Mouse (Mus musculus) spleen, postnatal 4 days (tissue): ENCODE measurements around the gene Dclk2.

ENCODE experiments used
- DNase-seq, 2 experiments: peaks; one replicate each; pipeline ENCODE4 v3.0.0; 2022; ENCODE audit warnings: low spot score in 2 of 2

The Dclk2 gene

GRCm38 (mm10) chr3:86920343-86921083, at the start of gene Dclk2:
Gene Dclk2 (minus strand): TSS chr3:86920852.
- peak; percentile 60 to 81 for DNase-seq

DNA sequence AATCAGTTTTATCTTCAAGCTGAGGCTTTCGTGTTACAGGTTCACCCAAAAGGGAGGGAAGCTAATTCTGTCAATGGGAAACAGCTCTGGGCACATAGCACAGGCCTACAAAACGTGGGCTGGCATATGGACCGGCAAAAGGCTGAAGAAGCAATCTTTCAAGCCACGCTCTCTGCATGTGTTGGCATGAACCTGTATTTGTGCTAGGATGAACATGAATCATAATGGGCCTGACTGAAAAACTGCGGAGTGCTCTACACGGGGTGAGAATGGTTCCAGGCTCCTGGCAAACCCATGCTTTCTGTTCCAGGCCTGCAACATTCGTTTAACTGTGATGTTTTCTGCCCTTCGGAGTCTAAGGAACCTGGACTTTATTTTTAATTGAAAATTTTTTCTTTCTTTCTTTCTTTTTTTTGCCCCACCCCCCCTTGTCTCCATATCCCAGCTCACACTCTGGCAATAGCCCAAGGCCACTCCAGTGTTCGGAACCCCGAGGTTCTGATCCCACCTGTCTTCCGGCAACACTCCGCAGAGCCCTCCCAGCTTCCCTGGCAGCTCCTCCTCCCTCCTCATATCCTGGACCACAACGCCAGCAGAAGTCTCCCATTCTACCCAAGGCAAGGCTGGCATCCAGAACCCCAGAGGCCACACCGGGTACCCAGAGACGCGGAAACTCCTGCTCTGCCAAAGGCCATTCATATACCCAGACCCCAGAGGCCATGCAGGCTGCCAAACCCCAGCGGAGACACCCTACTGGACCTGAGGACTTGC, 42.2 kb upstream of the Dclk2 start:
- no peak for DNase-seq

GRCm38 (mm10) chr3:86961395-86961669, 40.7 kb upstream of the Dclk2 start:
- DNase-seq = no peak

GRCm38 (mm10) chr3:86960656-86961394, 40.2 kb upstream of the Dclk2 start:
- no peak for DNase-seq

GRCm38 (mm10) chr3:86959088-86959487, 38.4 kb upstream of the Dclk2 start:
- no peak for DNase-seq

DNA sequence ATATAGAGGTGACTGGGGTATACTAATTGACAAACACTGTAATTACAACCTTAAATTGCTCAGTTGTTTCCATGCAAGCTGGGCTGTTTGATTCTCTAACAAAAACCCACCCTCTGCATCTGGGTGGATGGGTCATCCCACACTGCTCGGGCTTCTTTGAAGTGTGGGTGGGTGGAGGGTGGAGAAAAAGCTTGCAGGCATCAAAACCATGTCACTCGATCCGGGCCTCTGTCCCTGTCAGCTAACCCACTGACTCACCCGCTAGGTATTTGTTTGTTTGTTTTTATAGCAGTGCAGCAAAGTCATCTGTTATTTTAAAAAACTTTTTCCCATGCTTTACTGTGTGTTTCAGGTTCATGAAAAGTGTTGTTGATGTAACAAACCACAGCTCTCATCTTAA, 34.7 kb upstream of the Dclk2 start:
- no peak for DNase-seq

- DNase-seq = no peak
These were observed 33.9 kb upstream of the Dclk2 start for GRCm38 (mm10) chr3:86954521-86954920.

DNA sequence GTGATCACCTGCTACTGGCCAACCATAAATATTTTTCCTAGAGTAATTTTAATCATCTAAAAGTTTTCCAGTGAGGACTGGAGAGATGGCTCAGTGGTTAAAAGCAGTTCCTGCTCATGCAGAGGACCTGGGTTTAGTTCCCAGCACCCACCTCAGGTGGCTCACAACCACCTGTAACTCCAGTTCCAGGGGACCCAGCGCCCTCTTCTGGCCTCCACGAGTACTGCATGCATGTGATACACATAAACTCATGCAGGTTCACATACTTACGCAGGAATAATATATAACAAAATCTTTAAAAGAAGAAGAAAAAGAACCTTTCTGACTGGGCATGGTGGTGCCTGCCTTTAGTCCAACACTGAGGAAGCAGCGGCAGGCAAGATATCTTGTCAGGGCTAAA, 33.2 kb upstream of the Dclk2 start:
- no peak for DNase-seq

GRCm38 (mm10) chr3:86950652-86951051, 30.0 kb upstream of the Dclk2 start:
- no peak for DNase-seq

DNA sequence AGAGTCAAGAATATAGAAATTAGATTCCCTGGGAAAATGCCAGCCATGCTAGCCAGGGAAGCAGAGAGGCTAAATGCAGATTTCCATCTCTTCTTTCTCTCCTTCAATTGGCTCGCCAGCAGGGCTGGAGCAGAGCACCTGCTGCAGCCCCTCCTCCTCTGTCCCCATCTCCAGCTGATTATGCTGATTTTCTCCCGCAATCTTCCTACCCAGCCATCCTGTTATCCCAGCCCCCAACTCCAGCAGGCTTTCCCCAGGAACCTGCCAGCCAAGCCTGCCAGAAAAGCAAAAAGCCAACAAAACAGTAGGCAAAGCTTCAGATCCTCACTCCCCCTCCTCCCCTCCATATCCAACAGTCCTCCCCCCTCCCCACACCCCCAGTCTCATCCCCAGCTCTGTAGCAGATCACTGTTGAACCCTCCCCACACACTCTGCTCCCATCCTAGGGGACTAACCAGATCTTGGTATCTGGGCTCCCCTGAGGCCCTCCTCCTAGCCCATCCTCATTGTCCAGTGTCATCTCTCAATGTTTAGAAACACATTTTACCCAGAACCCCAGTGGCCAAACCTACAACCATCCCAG, 15.7 kb upstream of the Dclk2 start:
- no peak for DNase-seq

DNA sequence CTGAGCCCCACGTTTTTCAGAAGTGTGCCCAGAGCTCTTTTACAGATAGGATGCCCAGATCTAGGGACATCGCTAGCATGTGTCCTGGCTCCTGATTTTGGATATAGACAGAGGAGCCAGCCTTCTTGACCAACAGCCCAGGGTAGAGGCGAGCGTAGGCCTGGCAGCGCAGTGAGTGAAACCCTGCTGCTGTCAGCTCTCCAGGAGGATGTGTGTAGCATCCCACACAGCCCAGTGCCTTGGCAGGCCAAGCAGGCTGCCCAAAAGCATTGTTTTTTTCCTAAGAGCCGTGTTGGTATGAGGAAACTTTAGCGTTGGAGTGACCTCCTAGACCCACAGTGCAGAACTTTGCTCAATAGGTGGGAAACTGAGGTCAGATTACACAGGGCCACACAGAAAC, 12.8 kb upstream of the Dclk2 start:
- no peak for DNase-seq

DNA sequence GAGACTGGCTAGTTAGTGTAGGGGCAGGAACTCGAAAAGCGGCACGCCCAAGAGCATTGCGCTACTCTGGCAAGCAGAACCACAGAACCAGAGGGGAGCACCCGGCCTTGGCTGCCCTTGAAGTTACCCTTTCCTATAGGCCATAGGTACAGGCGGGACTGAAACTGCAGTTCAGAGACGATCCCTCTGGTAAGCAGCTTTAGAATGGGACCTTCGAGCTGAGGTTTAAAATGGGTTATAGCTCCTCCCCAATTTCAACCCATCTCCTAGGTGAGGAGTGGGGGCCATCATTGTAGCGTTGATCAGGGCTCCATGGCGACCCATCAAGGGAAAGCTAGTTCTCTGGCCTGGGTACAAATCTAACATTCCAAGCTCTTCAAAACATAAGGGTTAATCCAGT, 3.0 kb upstream of the Dclk2 start:
- DNase-seq = no peak

DNA sequence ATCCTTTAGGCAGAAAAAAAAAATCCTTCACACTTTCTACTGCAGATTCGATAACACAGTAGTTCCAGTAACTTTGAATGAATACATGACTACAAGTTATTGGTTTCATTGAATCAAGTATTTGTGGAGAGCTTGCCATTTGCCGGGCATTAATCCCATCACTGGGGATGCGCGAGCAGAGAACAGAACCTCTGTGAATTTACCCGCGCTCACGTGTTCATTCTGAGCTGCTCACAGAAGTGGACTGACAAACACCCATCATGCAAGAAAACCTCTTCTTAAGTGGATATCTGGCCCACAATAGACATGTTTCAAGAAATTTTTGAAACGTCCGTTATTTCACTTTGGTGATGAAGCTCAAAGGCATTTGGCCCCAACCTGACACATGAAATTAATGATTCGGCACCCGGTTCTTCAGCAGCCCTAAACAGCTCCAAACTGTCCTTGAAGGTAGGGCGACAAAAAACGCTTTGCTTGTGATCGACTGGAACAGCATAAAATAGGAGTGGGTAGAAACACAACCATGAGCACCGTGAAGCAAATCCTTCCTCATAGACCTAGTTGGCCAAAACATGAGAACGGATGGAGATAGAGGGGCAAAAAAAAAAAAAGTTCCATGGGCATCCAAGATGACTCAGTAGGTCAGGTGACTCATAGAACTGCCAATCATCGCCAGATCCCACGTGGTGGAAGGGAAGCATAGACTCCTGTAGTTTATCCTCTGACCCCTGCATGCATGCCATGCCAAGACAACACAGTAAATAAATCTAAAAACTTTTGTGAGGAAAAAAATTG, 726 bp upstream of the Dclk2 start:
- DNase-seq = no peak

GRCm38 (mm10) chr3:86919641-86920342, 860 bp downstream of the Dclk2 start:
- peak in 1 of 2 experiments; percentile 65 for DNase-seq

GRCm38 (mm10) chr3:86917048-86917447, 3.6 kb downstream of the Dclk2 start:
- DNase-seq = no peak

DNA sequence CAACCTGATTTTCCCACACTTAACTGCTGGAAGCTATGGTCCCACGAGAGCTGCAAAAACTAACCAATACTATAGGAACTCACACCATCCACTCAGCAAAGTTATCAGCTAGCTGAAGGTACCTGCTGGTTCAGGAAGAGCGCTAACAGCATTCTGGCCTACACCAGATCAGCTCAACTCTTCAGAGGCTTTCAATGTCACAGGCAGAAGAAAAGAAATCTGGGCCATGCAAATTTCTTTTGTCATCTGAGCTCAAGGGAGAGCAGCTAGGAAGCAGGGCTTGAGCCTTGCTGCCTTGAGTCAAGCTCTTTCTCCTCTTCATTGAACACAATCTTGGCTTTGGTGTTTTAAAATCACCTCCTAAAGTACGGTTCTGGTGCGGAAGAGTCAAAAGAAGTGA, 4.0 kb downstream of the Dclk2 start:
- no peak for DNase-seq

DNA sequence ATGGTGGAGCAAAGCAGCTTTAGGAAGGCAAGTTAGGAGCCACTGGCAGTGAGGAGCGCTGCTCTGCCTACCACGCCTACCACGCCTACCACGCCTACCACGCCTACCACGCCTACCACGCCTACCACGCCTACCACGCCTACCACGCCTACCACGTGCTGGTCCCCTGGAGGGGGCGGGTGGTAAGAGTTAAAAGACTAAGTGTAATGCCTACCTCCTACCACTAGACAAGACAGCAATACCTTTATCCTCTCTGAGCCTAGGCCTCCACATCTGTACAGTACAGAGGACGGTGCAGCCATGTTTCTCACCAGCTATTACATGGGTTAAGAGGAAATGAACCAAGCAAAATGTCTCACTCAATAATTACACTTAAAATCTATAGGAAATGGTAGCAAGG, 5.4 kb downstream of the Dclk2 start:
- DNase-seq = no peak

GRCm38 (mm10) chr3:86914316-86914715, 6.3 kb downstream of the Dclk2 start:
- no peak for DNase-seq

DNA sequence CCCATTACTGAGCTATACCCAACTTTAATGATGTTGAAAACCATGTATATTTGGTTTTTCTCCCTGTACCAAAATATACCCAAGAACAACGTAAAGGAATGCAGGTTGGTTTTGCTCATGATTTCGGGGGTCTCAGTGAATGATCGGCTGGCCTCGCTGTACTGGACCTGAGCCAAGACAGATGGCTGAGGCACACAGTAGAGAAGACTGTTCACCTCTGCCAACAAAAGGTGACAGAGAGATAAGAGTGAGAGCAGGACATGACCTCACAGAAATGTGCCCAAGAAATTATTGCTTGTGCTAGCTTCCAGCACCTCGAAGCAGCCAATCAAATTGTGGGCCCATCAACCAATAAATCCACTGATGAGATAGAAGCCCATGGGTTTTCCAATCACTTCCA, 22.3 kb downstream of the Dclk2 start:
- no peak for DNase-seq

DNA sequence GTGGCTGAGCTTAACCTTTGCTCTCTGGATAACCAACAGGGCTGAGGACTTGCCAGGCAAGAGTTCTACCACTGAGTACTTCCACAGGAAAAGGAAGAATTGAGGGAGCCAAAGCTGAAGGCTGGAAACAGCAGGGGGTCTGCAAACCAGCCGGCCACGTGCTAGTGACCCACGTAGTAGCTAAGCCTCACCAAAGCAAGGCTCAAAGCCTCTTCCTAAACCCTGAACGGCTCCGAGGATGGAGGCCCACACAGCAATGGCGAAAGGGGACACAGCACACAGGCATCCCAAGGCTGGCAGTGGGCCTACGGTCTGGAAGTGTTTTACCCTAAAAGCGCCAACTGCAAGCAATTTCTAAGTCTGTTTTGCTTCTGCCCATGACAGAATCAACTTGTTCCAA, 23.1 kb downstream of the Dclk2 start:
- DNase-seq = no peak

GRCm38 (mm10) chr3:86897066-86897465, 23.6 kb downstream of the Dclk2 start:
- DNase-seq = no peak
